Mouse (Mus musculus) neural tube, embryonic 11.5 days (tissue): ENCODE measurements at regions not wholly inside any gene's neighbourhood (a gene's known extent, or its start where the extent isn't known, plus 50 kb on each side); places are given as distances from the start of the nearest gene placed in this dataset.

Experiments
- ATAC-seq: fragments of 200-750 bp; cut with Nextera tagmentation; 2 replicates; pipeline ENCODE4 v1.8.0; 2017; ENCODE audit warnings: moderate number of reproducible peaks, mild to moderate bottlenecking, moderate TSS enrichment, moderate library complexity; ENCODE audit not compliant: insufficient read depth, low FRiP score, low TSS enrichment
- DNase-seq: peaks from one replicate; pipeline ENCODE4 v3.0.0-alpha.2; 2015; ENCODE audit warnings: low spot score
- H3K27ac ChIP-seq: fragments of 300-500 bp; sonication (generic); 2 replicates; pipeline ENCODE4 v1.5.1; 2014; ENCODE audit warnings: low read depth, mild to moderate bottlenecking, low read length
- H3K27me3 ChIP-seq: fragments of 300-500 bp; sonication (generic); 2 replicates; pipeline ENCODE4 v1.6.1; 2014; ENCODE audit warnings: mild to moderate bottlenecking, low read length, mixed read lengths; ENCODE audit not compliant: control insufficient read depth, insufficient read depth
- H3K36me3 ChIP-seq: fragments of 300-500 bp; sonication (generic); 2 replicates; pipeline ENCODE4 v1.6.1; 2014; ENCODE audit warnings: mild to moderate bottlenecking, low read length, moderate library complexity, mixed read lengths; ENCODE audit not compliant: control insufficient read depth, insufficient read depth
- H3K4me1 ChIP-seq: fragments of 300-500 bp; sonication (generic); 2 replicates; pipeline ENCODE4 v1.6.1; 2014; ENCODE audit warnings: low read length, mixed read lengths; ENCODE audit not compliant: control insufficient read depth, insufficient read depth
- H3K4me2 ChIP-seq: fragments of 300-500 bp; sonication (generic); 2 replicates; pipeline ENCODE4 v1.6.1; 2014; ENCODE audit warnings: low read depth, mild to moderate bottlenecking, moderate library complexity
- H3K4me3 ChIP-seq: fragments of 300-500 bp; sonication (generic); 2 replicates; pipeline ENCODE4 v1.5.1; 2014; ENCODE audit warnings: low read depth, low read length
- H3K9ac ChIP-seq: fragments of 300-500 bp; sonication (generic); 2 replicates; pipeline ENCODE4 v1.6.1; 2014; ENCODE audit warnings: mild to moderate bottlenecking, low read length
- H3K9me3 ChIP-seq: fragments of 300-500 bp; sonication (generic); 2 replicates; pipeline ENCODE4 v1.6.1; 2016; ENCODE audit warnings: low read length; ENCODE audit not compliant: control insufficient read depth
- WGBS: fragments of 180-500 bp; shearing (Covaris S2); extraction: QIAGEN DNeasy Blood & Tissue Kit; methylation state at CpG from one replicate; pipeline ENCODE4 v1.1.7; 2014; 5-methylcytosine and 5-hydroxymethylcytosine counted together

GRCm38 (mm10) chr9:91566006-91566641, 200.5 kb upstream of the Zic1 start:
- Histone ChIP-seq H3K4me1 (no peaks in the 10 kb centered on the region), H3K36me3 (no peaks in the 10 kb centered on the region), H3K9ac (no peak overlapping the region), H3K9me3 (no peaks in the 10 kb centered on the region), H3K4me3 (no peak overlapping the region), H3K27ac (no peak overlapping the region), H3K27me3 (no peaks in the 10 kb centered on the region), H3K4me2 (no peak overlapping the region)
- ATAC-seq (no peak), DNase-seq (no peak)
- 56% methylated on average over 5 of the region's 5 CpGs for WGBS

- no peak for ATAC-seq
- DNase-seq: no peak
Measured at GRCm38 (mm10) chr9:91561331-91561730, 195.7 kb upstream of the Zic1 start.

GRCm38 (mm10) chr9:91559794-91560193, 194.2 kb upstream of the Zic1 start:
- Histone ChIP-seq H3K9me3 (no peaks in the 10 kb centered on the region), H3K27me3 (no peaks in the 10 kb centered on the region), H3K36me3 (no peaks in the 10 kb centered on the region), H3K27ac (no peak overlapping the region), H3K4me1 (no peaks in the 10 kb centered on the region), H3K4me3 (no peak overlapping the region), H3K9ac (no peak overlapping the region), H3K4me2 (no peak overlapping the region)
- 62% methylated on average over 6 of the region's 6 CpGs for WGBS
- ATAC-seq: 0 out of 2 replicates have a peak, but pooled peaks have one; percentile 29
- peak; percentile 21 for DNase-seq

More at GRCm38 (mm10) chr9:91561331-91561730, 195.7 kb upstream of the Zic1 start:
- Histone ChIP-seq H3K4me1 (no peaks in the 10 kb centered on the region), H3K4me3 (no peak overlapping the region), H3K27me3 (no peaks in the 10 kb centered on the region), H3K4me2 (no peak overlapping the region), H3K27ac (no peak overlapping the region), H3K9ac (no peak overlapping the region), H3K9me3 (no peaks in the 10 kb centered on the region), H3K36me3 (no peaks in the 10 kb centered on the region)
- WGBS: 79% methylated on average over 2 of the region's 2 CpGs

- Histone ChIP-seq H3K27me3 (no peaks in the 10 kb centered on the region), H3K4me3 (no peak overlapping the region), H3K9ac (no peak overlapping the region), H3K4me1 (no peaks in the 10 kb centered on the region), H3K9me3 (no peaks in the 10 kb centered on the region), H3K27ac (no peak overlapping the region), H3K36me3 (no peaks in the 10 kb centered on the region), H3K4me2 (no peak overlapping the region)
- ATAC-seq (no peak), DNase-seq (no peak)
- WGBS: 79% methylated on average over 4 of the region's 4 CpGs
Measured at GRCm38 (mm10) chr9:91547051-91547450, 181.4 kb upstream of the Zic1 start.

- no peak for ATAC-seq
- H3K4me1 ChIP-seq: no peaks in the 10 kb centered on the region
- no peaks in the 10 kb centered on the region for H3K27me3 ChIP-seq
- H3K9me3 ChIP-seq: no peaks in the 10 kb centered on the region
- 65% methylated on average over 6 of the region's 6 CpGs for WGBS
- no peak overlapping the region for H3K4me2 ChIP-seq
- no peaks in the 10 kb centered on the region for H3K36me3 ChIP-seq
- no peak overlapping the region for H3K27ac ChIP-seq
- no peak overlapping the region for H3K9ac ChIP-seq
- no peak overlapping the region for H3K4me3 ChIP-seq
- DNase-seq: no peak
Measured at GRCm38 (mm10) chr9:91545402-91545801, 179.8 kb upstream of the Zic1 start.

- Histone ChIP-seq H3K4me1 (no peaks in the 10 kb centered on the region), H3K27ac (no peak overlapping the region), H3K36me3 (no peaks in the 10 kb centered on the region), H3K4me2 (no peak overlapping the region), H3K4me3 (no peak overlapping the region), H3K9me3 (no peaks in the 10 kb centered on the region), H3K9ac (no peak overlapping the region), H3K27me3 (no peaks in the 10 kb centered on the region)
- WGBS: 83% methylated on average over 3 of the region's 3 CpGs
- DNase-seq (no peak), ATAC-seq (no peak)
Measured at GRCm38 (mm10) chr9:91528838-91529475, 163.3 kb upstream of the Zic1 start.

- no peak overlapping the region for H3K9ac ChIP-seq
- H3K36me3 ChIP-seq: no peaks in the 10 kb centered on the region
- WGBS: 79% methylated on average over 5 of the region's 5 CpGs
- H3K27ac ChIP-seq: no peak overlapping the region
- H3K9me3 ChIP-seq: no peaks in the 10 kb centered on the region
- ATAC-seq: no peak
- no peaks in the 10 kb centered on the region for H3K27me3 ChIP-seq
- no peak overlapping the region for H3K4me3 ChIP-seq
- no peak overlapping the region for H3K4me2 ChIP-seq
- no peaks in the 10 kb centered on the region for H3K4me1 ChIP-seq
- DNase-seq: no peak
Measured at GRCm38 (mm10) chr9:91528388-91528787, 162.8 kb upstream of the Zic1 start.

GRCm38 (mm10) chr9:91520521-91520920, 154.9 kb upstream of the Zic1 start:
- Histone ChIP-seq H3K27ac (no peak overlapping the region), H3K4me2 (no peak overlapping the region), H3K36me3 (no peaks in the 10 kb centered on the region), H3K4me3 (no peak overlapping the region), H3K9me3 (no peaks in the 10 kb centered on the region), H3K27me3 (no peaks in the 10 kb centered on the region), H3K9ac (no peak overlapping the region), H3K4me1 (no peaks in the 10 kb centered on the region)
- DNase-seq (no peak), ATAC-seq (no peak)
- 46% methylated on average over 3 of the region's 3 CpGs for WGBS

GRCm38 (mm10) chr9:91509672-91510071, 144.1 kb upstream of the Zic1 start:
- H3K4me3 ChIP-seq: no peak overlapping the region
- H3K27ac ChIP-seq: no peak overlapping the region
- no peaks in the 10 kb centered on the region for H3K9me3 ChIP-seq
- no peak overlapping the region for H3K9ac ChIP-seq
- DNase-seq (no peak), ATAC-seq (no peak)
- H3K27me3 ChIP-seq: no peaks in the 10 kb centered on the region
- 74% methylated on average over 3 of the region's 3 CpGs for WGBS
- no peaks in the 10 kb centered on the region for H3K36me3 ChIP-seq
- H3K4me1 ChIP-seq: no peaks in the 10 kb centered on the region
- no peak overlapping the region for H3K4me2 ChIP-seq
